Mouse (Mus musculus) midbrain, postnatal 0 days (tissue): ENCODE results near the gene Hoxc6. TPM values are rescaled to one million over a fixed set of nuclear protein-coding genes. Genes with fewer than 3 reads are reported as not detected.

Source experiments
- ATAC-seq: fragments of 200-750 bp; cut with Nextera tagmentation; 2 replicates; pipeline ENCODE4 v1.8.0; 2017; ENCODE audit warnings: moderate number of reproducible peaks, mild to moderate bottlenecking, moderate TSS enrichment, moderate library complexity; ENCODE audit not compliant: low FRiP score
- DNase-seq: peaks from one replicate; pipeline ENCODE4 v3.0.0-alpha.2; 2015; ENCODE audit warnings: low spot score
- H3K27ac ChIP-seq: fragments of 300-500 bp; sonication (generic); 2 replicates; pipeline ENCODE4 v1.5.1; 2014; ENCODE audit warnings: low read depth, mild to moderate bottlenecking, low read length, mixed read lengths
- H3K27me3 ChIP-seq: fragments of 300-500 bp; sonication (generic); 2 replicates; pipeline ENCODE4 v1.6.1; 2014; ENCODE audit warnings: low read length, control low read depth, mixed read lengths; ENCODE audit not compliant: insufficient read depth
- H3K36me3 ChIP-seq: fragments of 300-500 bp; sonication (generic); 2 replicates; pipeline ENCODE4 v1.6.1; 2014; ENCODE audit warnings: low read length, control low read depth, mixed read lengths; ENCODE audit not compliant: insufficient read depth
- H3K4me1 ChIP-seq: fragments of 300-500 bp; sonication (generic); 2 replicates; pipeline ENCODE4 v1.6.1; 2014; ENCODE audit warnings: mild to moderate bottlenecking, control low read depth, antibody characterized with exemption, low read length, mixed read lengths; ENCODE audit not compliant: insufficient read depth
- H3K4me2 ChIP-seq: fragments of 300-500 bp; sonication (generic); 2 replicates; pipeline ENCODE4 v1.6.1; 2014; ENCODE audit warnings: low read depth, mild to moderate bottlenecking, low read length, mixed read lengths; ENCODE audit not compliant: poor library complexity, severe bottlenecking
- H3K4me3 ChIP-seq: fragments of 300-500 bp; sonication (generic); 2 replicates; pipeline ENCODE4 v1.5.1; 2014; ENCODE audit warnings: low read depth, mild to moderate bottlenecking, low read length, moderate library complexity
- H3K9ac ChIP-seq: fragments of 300-500 bp; sonication (generic); replicated peaks from 2 replicates; pipeline ENCODE4 v1.6.1; 2014; ENCODE audit warnings: mild to moderate bottlenecking, low read length, moderate library complexity, mixed read lengths; ENCODE audit not compliant: poor library complexity, severe bottlenecking
- H3K9me3 ChIP-seq: fragments of 300-500 bp; sonication (generic); 2 replicates; pipeline ENCODE4 v1.6.1; 2016; ENCODE audit warnings: low read length, control low read depth
- CTCF ChIP-seq: IDR thresholded peaks from 2 replicates; pipeline ENCODE4 v1.5.1; 2016; ENCODE audit warnings: antibody characterized with exemption, mild to moderate bottlenecking
- WGBS: fragments of 180-500 bp; shearing (Covaris S2); extraction: QIAGEN DNeasy Blood & Tissue Kit; methylation state at CpG from one replicate; pipeline ENCODE4 v1.1.7; 2014; 5-methylcytosine and 5-hydroxymethylcytosine counted together
- polyA plus RNA-seq: library from polyadenylated mRNA; unstranded; fragments of >200 nt; fragmentation: Nextera tagmentation; extraction: Ambion mirVana; gene quantifications from 2 replicates; pipeline ENCODE4 v1.2.1, GENCODE M21; 2015
- total RNA-seq: library from RNA; depleted of rRNA; stranded (reverse); fragments of >200 nt; gene quantifications from 2 replicates; pipeline ENCODE4 v1.2.3, GENCODE M21; 2014

Hoxc6 gene
- total and polyA plus RNA-seq, 2 experiments from 2014 or later: not detected

DNA sequence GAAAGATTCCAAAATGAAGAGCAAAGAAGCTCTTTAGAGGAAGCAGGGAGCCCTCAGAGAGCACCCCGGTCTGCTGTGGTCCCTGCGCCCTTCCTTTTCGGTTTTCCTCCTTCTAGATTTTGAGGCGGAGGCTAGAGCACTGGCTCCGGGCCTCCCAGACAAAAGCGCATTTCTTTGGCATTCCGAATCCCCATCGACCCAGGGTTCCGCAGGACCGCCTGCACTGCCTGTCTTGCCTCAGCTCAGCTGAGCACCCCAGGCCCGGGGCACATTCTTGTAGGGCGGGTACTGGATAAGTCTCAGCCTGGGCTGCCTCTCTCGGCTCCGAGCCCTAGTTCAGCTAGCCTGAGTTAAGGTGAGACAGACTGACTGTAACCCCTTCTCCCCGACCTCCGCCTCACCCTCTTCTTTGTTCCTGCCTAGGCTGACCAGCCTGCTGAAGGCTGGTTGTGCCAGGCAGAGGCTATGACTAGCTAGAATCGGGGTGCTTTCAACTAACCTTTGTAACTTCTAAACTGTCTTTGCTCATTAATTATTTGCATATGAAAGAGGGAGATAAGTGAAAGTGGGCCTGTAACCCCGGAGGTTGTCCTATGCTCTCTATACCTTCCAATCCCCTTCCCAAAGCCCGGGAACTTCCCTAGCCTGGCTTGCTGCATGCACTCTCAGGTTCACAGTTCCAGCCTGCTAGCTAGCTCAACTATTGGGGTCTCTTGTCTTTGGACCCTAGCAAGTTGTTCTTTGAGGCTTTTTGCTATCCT lies 17.5 kb downstream of the Hoxc6 start:
- DNase-seq (no peak), ATAC-seq (no peak)
- Histone ChIP-seq H3K4me1 (no peaks in the 10 kb centered on the region), H3K9me3 (no peaks in the 10 kb centered on the region), H3K4me2 (no peak overlapping the region), H3K27ac (no peak overlapping the region), H3K27me3 (peaks cover 97% of the 10 kb centered on the region), H3K9ac (no peak overlapping the region), H3K4me3 (no peak overlapping the region), H3K36me3 (no peaks in the 10 kb centered on the region)
- 3% methylated on average over 19 of the region's 19 CpGs for WGBS
- TF ChIP-seq CTCF: no peak

GRCm38 (mm10) chr15:103018636-103019035 lies 20.6 kb downstream of the Hoxc6 start, which contains the start of gene Hoxc4:
TSS of gene Hoxc4 (plus strand) at chr15:103018934.
- Histone ChIP-seq H3K27me3 (peaks cover 100% of the 10 kb centered on the region), H3K4me1 (no peaks in the 10 kb centered on the region), H3K4me3 (no peak within 1 kb of the TSS), H3K4me2 (no peak within 1 kb of the TSS), H3K9me3 (no peaks in the 10 kb centered on the region), H3K9ac (no peak within 1 kb of the TSS), H3K36me3 (no peaks in the 10 kb centered on the region), H3K27ac (no peak within 1 kb of the TSS)
- no peak for ATAC-seq
- no peak for TF ChIP-seq CTCF
- DNase-seq: no peak
- WGBS: 9% methylated on average over 9 of the region's 9 CpGs

- H3K4me3 ChIP-seq: no peak overlapping the region
- no peak overlapping the region for H3K27ac ChIP-seq
- H3K9me3 ChIP-seq: no peaks in the 10 kb centered on the region
- H3K36me3 ChIP-seq: no peaks in the 10 kb centered on the region
- no peaks in the 10 kb centered on the region for H3K4me1 ChIP-seq
- DNase-seq: no peak
- ATAC-seq: no peak
- no peak for TF ChIP-seq CTCF
- 3% methylated on average over 8 of the region's 8 CpGs for WGBS
- H3K4me2 ChIP-seq: no peak overlapping the region
- no peak overlapping the region for H3K9ac ChIP-seq
- peaks cover 99% of the 10 kb centered on the region for H3K27me3 ChIP-seq
Measured at GRCm38 (mm10) chr15:103020899-103021418, 22.9 kb downstream of the Hoxc6 start.

DNA sequence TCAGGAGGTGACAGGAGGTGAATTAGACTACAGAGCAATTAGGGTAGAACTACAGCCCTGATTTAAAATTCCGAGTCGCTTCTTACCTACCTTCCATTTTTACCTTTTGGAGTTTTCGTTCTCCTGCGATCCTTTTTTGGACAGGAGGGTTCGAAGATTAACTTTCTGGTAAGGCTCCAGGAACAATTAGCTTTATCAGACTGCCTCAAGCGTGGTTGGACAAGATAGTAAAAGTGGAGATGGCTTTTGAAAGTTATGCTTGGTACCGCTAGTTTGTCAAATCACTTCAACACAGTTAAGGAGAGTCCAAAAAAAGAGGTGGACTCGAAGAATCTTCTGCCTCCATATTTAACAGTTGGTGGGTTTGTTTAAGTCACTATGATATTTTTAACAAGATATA lies 23.5 kb downstream of the Hoxc6 start:
- DNase-seq (no peak), ATAC-seq (no peak)
- 10% methylated on average over 8 of the region's 8 CpGs for WGBS
- Histone ChIP-seq H3K4me1 (no peaks in the 10 kb centered on the region), H3K4me3 (no peak overlapping the region), H3K9me3 (no peaks in the 10 kb centered on the region), H3K27ac (no peak overlapping the region), H3K27me3 (peaks cover 99% of the 10 kb centered on the region), H3K4me2 (no peak overlapping the region), H3K9ac (no peak overlapping the region), H3K36me3 (no peaks in the 10 kb centered on the region)
- TF ChIP-seq CTCF: no peak

DNA sequence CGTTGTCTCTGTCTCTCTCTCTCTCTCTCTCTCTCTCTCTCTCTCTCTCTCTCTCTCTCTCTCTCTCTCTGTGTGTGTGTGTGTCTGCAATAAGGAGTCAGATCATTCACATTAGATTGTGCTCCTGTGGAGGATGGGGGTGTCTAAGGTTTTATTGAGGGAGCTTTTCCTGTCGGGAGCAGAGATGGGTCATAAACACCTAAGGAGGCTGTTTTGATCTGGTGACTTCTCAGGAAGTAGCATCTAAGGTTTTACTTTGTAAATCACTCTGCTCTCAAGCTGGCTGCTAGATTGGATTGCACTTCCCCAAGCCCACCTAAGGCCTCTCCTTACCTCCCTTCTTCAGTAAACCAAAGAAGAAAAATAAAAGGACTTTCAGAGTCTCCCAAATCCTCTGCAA lies 26.1 kb downstream of the Hoxc6 start:
- Histone ChIP-seq H3K27me3 (peaks cover 99% of the 10 kb centered on the region), H3K4me1 (no peaks in the 10 kb centered on the region), H3K9me3 (no peaks in the 10 kb centered on the region), H3K36me3 (no peaks in the 10 kb centered on the region), H3K4me2 (no peak overlapping the region), H3K4me3 (no peak overlapping the region), H3K9ac (no peak overlapping the region), H3K27ac (no peak overlapping the region)
- DNase-seq: no peak
- no peak for ATAC-seq
- 2% methylated on average over 2 of the region's 2 CpGs for WGBS
- no peak for TF ChIP-seq CTCF
